Mouse (Mus musculus): ENCODE measurements at regions not wholly inside any gene's neighbourhood (a gene's known extent, or its start where the extent isn't known, plus 50 kb on each side); places are given as distances from the start of the nearest gene placed in this dataset.
"Not testable (repeated sequence)": the region's sequence is repeated elsewhere in the genome, so short reads cannot be mapped to it uniquely, and the experiment has no call there.

GRCm38 (mm10) chr7:138724829-138725228, 121.0 kb upstream of the Ppp2r2d start:
- Histone ChIP-seq H3K27me3 (ENCODE audit: control insufficient read depth, insufficient read depth, insufficient read length) (no peaks in the 10 kb centered on the region), H3K36me3 (ENCODE audit: control insufficient read depth, insufficient read depth) (no peaks in the 10 kb centered on the region), H3K4me3 (ENCODE audit: insufficient read depth, poor library complexity, severe bottlenecking) (no peak overlapping the region), H3K79me3 (ENCODE audit: low read depth) (no peaks in the 10 kb centered on the region), H3K79me2 (ENCODE audit: control insufficient read depth, insufficient read depth) (no peaks in the 10 kb centered on the region), H3ac (ENCODE audit: control insufficient read depth, insufficient read length, low read depth) (no peak overlapping the region)
- TF ChIP-seq CTCF (IDR thresholded peaks at IDR 0.05; ENCODE audit: control insufficient read depth, insufficient read depth, insufficient read length), result no peak
- no peak for TF ChIP-seq FOSL1 (IDR thresholded peaks at IDR 0.05; ENCODE audit: insufficient read depth, low read length, poor library complexity, severe bottlenecking)
- no peak for TF ChIP-seq MYOD1 (IDR thresholded peaks at IDR 0.05; ENCODE audit: control insufficient read depth, insufficient read length, low read depth)
- TF ChIP-seq MAX (IDR thresholded peaks at IDR 0.05), result no peak
- TF ChIP-seq USF1 (IDR thresholded peaks at IDR 0.05; ENCODE audit: low read depth), result no peak
- no peak for TF ChIP-seq MYOG (IDR thresholded peaks at IDR 0.05; ENCODE audit: control insufficient read depth, extremely low read depth, insufficient read length)
- TF ChIP-seq CEBPB (IDR thresholded peaks at IDR 0.05; ENCODE audit: low read depth), result no peak

GRCm38 (mm10) chr7:138719608-138720007, 126.3 kb upstream of the Ppp2r2d start:
- no peaks in the 10 kb centered on the region for H3K79me3 ChIP-seq (ENCODE audit: low read depth)
- no peak overlapping the region for H3K4me3 ChIP-seq (ENCODE audit: insufficient read depth, poor library complexity, severe bottlenecking)
- no peak for TF ChIP-seq MAX (IDR thresholded peaks at IDR 0.05)
- no peak for TF ChIP-seq FOSL1 (IDR thresholded peaks at IDR 0.05; ENCODE audit: insufficient read depth, low read length, poor library complexity, severe bottlenecking)
- no peak for TF ChIP-seq MYOD1 (IDR thresholded peaks at IDR 0.05; ENCODE audit: control insufficient read depth, insufficient read length, low read depth)
- TF ChIP-seq CTCF (IDR thresholded peaks at IDR 0.05; ENCODE audit: control insufficient read depth, insufficient read depth, insufficient read length), result no peak
- no peak for TF ChIP-seq USF1 (IDR thresholded peaks at IDR 0.05; ENCODE audit: low read depth)
- TF ChIP-seq CEBPB (IDR thresholded peaks at IDR 0.05; ENCODE audit: low read depth), result no peak
- no peak for TF ChIP-seq MYOG (IDR thresholded peaks at IDR 0.05; ENCODE audit: control insufficient read depth, extremely low read depth, insufficient read length)
- peaks cover 4% of the 10 kb centered on the region for H3K27me3 ChIP-seq (ENCODE audit: control insufficient read depth, insufficient read depth, insufficient read length)
- H3K79me2 ChIP-seq (ENCODE audit: control insufficient read depth, insufficient read depth), result no peaks in the 10 kb centered on the region
- no peaks in the 10 kb centered on the region for H3K36me3 ChIP-seq (ENCODE audit: control insufficient read depth, insufficient read depth)
- no peak overlapping the region for H3ac ChIP-seq (ENCODE audit: control insufficient read depth, insufficient read length, low read depth)

- TF ChIP-seq FOSL1 (IDR thresholded peaks at IDR 0.05; ENCODE audit: insufficient read depth, low read length, poor library complexity, severe bottlenecking), result no peak
- Histone ChIP-seq H3K27me3 (ENCODE audit: control insufficient read depth, insufficient read depth, insufficient read length) (peaks cover 4% of the 10 kb centered on the region), H3ac (ENCODE audit: control insufficient read depth, insufficient read length, low read depth) (no peak overlapping the region), H3K79me2 (ENCODE audit: control insufficient read depth, insufficient read depth) (no peaks in the 10 kb centered on the region), H3K36me3 (ENCODE audit: control insufficient read depth, insufficient read depth) (no peaks in the 10 kb centered on the region), H3K4me3 (ENCODE audit: insufficient read depth, poor library complexity, severe bottlenecking) (no peak overlapping the region), H3K79me3 (ENCODE audit: low read depth) (no peaks in the 10 kb centered on the region)
These were observed 126.8 kb upstream of the Ppp2r2d start for GRCm38 (mm10) chr7:138719115-138719514.

GRCm38 (mm10) chr7:138714731-138715130, 131.1 kb upstream of the Ppp2r2d start:
- no peak for TF ChIP-seq MYOD1 (IDR thresholded peaks at IDR 0.05; ENCODE audit: control insufficient read depth, insufficient read length, low read depth)
- TF ChIP-seq USF1 (IDR thresholded peaks at IDR 0.05; ENCODE audit: low read depth), result no peak
- no peak for TF ChIP-seq CEBPB (IDR thresholded peaks at IDR 0.05; ENCODE audit: low read depth)
- no peak for TF ChIP-seq MYOG (IDR thresholded peaks at IDR 0.05; ENCODE audit: control insufficient read depth, extremely low read depth, insufficient read length)
- no peak for TF ChIP-seq CTCF (IDR thresholded peaks at IDR 0.05; ENCODE audit: control insufficient read depth, insufficient read depth, insufficient read length)
- TF ChIP-seq FOSL1 (IDR thresholded peaks at IDR 0.05; ENCODE audit: insufficient read depth, low read length, poor library complexity, severe bottlenecking), result no peak
- TF ChIP-seq MAX (IDR thresholded peaks at IDR 0.05), result no peak
- Histone ChIP-seq H3ac (ENCODE audit: control insufficient read depth, insufficient read length, low read depth) (no peak overlapping the region), H3K79me3 (ENCODE audit: low read depth) (no peaks in the 10 kb centered on the region), H3K27me3 (ENCODE audit: control insufficient read depth, insufficient read depth, insufficient read length) (peaks cover 10% of the 10 kb centered on the region), H3K4me3 (ENCODE audit: insufficient read depth, poor library complexity, severe bottlenecking) (no peak overlapping the region), H3K36me3 (ENCODE audit: control insufficient read depth, insufficient read depth) (no peaks in the 10 kb centered on the region), H3K79me2 (ENCODE audit: control insufficient read depth, insufficient read depth) (no peaks in the 10 kb centered on the region)

GRCm38 (mm10) chr7:138708373-138708772, 137.5 kb upstream of the Ppp2r2d start:
- TF ChIP-seq FOSL1 (IDR thresholded peaks at IDR 0.05; ENCODE audit: insufficient read depth, low read length, poor library complexity, severe bottlenecking), result no peak
- no peak for TF ChIP-seq USF1 (IDR thresholded peaks at IDR 0.05; ENCODE audit: low read depth)
- no peak for TF ChIP-seq MYOG (IDR thresholded peaks at IDR 0.05; ENCODE audit: control insufficient read depth, extremely low read depth, insufficient read length)
- no peak for TF ChIP-seq MYOD1 (IDR thresholded peaks at IDR 0.05; ENCODE audit: control insufficient read depth, insufficient read length, low read depth)
- TF ChIP-seq CEBPB (IDR thresholded peaks at IDR 0.05; ENCODE audit: low read depth), result no peak
- no peak for TF ChIP-seq CTCF (IDR thresholded peaks at IDR 0.05; ENCODE audit: control insufficient read depth, insufficient read depth, insufficient read length)
- no peak overlapping the region for H3ac ChIP-seq (ENCODE audit: control insufficient read depth, insufficient read length, low read depth)
- H3K4me3 ChIP-seq (ENCODE audit: insufficient read depth, poor library complexity, severe bottlenecking), result no peak overlapping the region
- no peaks in the 10 kb centered on the region for H3K36me3 ChIP-seq (ENCODE audit: control insufficient read depth, insufficient read depth)
- peaks cover 12% of the 10 kb centered on the region for H3K27me3 ChIP-seq (ENCODE audit: control insufficient read depth, insufficient read depth, insufficient read length)
- H3K79me3 ChIP-seq (ENCODE audit: low read depth), result no peaks in the 10 kb centered on the region
- H3K79me2 ChIP-seq (ENCODE audit: control insufficient read depth, insufficient read depth), result no peaks in the 10 kb centered on the region

- H3K4me3 ChIP-seq (ENCODE audit: insufficient read depth, poor library complexity, severe bottlenecking); H3K27me3 ChIP-seq (ENCODE audit: control insufficient read depth, insufficient read depth, insufficient read length); H3ac ChIP-seq (ENCODE audit: control insufficient read depth, insufficient read length, low read depth); H3K36me3 ChIP-seq (ENCODE audit: control insufficient read depth, insufficient read depth); H3K79me2 ChIP-seq (ENCODE audit: control insufficient read depth, insufficient read depth); H3K79me3 ChIP-seq (ENCODE audit: low read depth): not testable (repeated sequence)
These were observed 146.3 kb upstream of the Ppp2r2d start for GRCm38 (mm10) chr7:138699599-138699998.

Measured in C2C12 (cell line).